Mouse (Mus musculus) heart, embryonic 13.5 days (tissue): Measurements from ENCODE around the gene Cabp2. TPM values are rescaled to one million over a fixed set of nuclear protein-coding genes. Genes with fewer than 3 reads are reported as not detected.

Experiments used
- ATAC-seq: fragments of 200-750 bp; cut with Nextera tagmentation; 2 replicates; pipeline ENCODE4 v1.8.0; 2017; ENCODE audit warnings: moderate TSS enrichment; ENCODE audit not compliant: insufficient number of reproducible peaks, low FRiP score, low TSS enrichment; ENCODE audit errors: extremely low read depth
- H3K27ac ChIP-seq: fragments of 300-500 bp; sonication (generic); replicated peaks from 2 replicates; pipeline ENCODE4 v1.5.1; 2015; ENCODE audit warnings: moderate library complexity, mild to moderate bottlenecking, inconsistent platforms
- H3K27me3 ChIP-seq: fragments of 300-500 bp; sonication (generic); replicated peaks from 2 replicates; pipeline ENCODE4 v1.6.1; 2015; ENCODE audit warnings: mild to moderate bottlenecking, inconsistent platforms
- H3K36me3 ChIP-seq: fragments of 300-500 bp; sonication (generic); 2 replicates; pipeline ENCODE4 v1.6.1; 2015; ENCODE audit warnings: mild to moderate bottlenecking, inconsistent platforms
- H3K4me1 ChIP-seq: fragments of 300-500 bp; sonication (generic); 2 replicates; pipeline ENCODE4 v1.6.1; 2015; ENCODE audit warnings: inconsistent platforms
- H3K4me2 ChIP-seq: fragments of 300-500 bp; sonication (generic); 2 replicates; pipeline ENCODE4 v1.6.1; 2015; ENCODE audit warnings: inconsistent platforms, mild to moderate bottlenecking, moderate library complexity
- H3K4me3 ChIP-seq: fragments of 300-500 bp; sonication (generic); 2 replicates; pipeline ENCODE4 v1.5.1; 2015; ENCODE audit warnings: moderate library complexity, mild to moderate bottlenecking, inconsistent platforms
- H3K9ac ChIP-seq: fragments of 300-500 bp; sonication (generic); 2 replicates; pipeline ENCODE4 v1.6.1; 2015; ENCODE audit warnings: inconsistent platforms, mild to moderate bottlenecking, moderate library complexity
- H3K9me3 ChIP-seq: fragments of 300-500 bp; sonication (generic); 2 replicates; pipeline ENCODE4 v1.6.1; 2016; ENCODE audit warnings: inconsistent platforms
- WGBS: fragments of 180-500 bp; shearing (Covaris S2); methylation state at CpG from one replicate; pipeline ENCODE4 v1.1.7; 2015; ENCODE audit warnings: mixed read lengths; 5-methylcytosine and 5-hydroxymethylcytosine counted together
- polyA plus RNA-seq: library from polyadenylated mRNA; unstranded; fragments of >200 nt; fragmentation: Nextera tagmentation; extraction: Ambion mirVana; gene quantifications from 2 replicates; pipeline ENCODE4 v1.2.1, GENCODE M21; 2015

The Cabp2 gene
- polyA plus RNA-seq, 1 experiment from 2014 or later = not detected

GRCm38 (mm10) chr19:4103294-4103693, 21.9 kb downstream of the Cabp2 start:
- no peak overlapping the region for H3K4me2 ChIP-seq
- no peak for ATAC-seq
- H3K4me3 ChIP-seq = no peak overlapping the region
- H3K4me1 ChIP-seq = peaks cover 30% of the 10 kb centered on the region
- H3K9me3 ChIP-seq = no peaks in the 10 kb centered on the region
- 91% methylated on average over 18 of the region's 18 CpGs for WGBS
- no peak overlapping the region for H3K27ac ChIP-seq
- H3K9ac ChIP-seq = no peak overlapping the region
- peaks cover 38% of the 10 kb centered on the region for H3K27me3 ChIP-seq
- peaks cover 44% of the 10 kb centered on the region for H3K36me3 ChIP-seq

- no peak overlapping the region for H3K4me2 ChIP-seq
- H3K4me1 ChIP-seq = peaks cover 25% of the 10 kb centered on the region
- no peaks in the 10 kb centered on the region for H3K9me3 ChIP-seq
- H3K36me3 ChIP-seq = peaks cover 44% of the 10 kb centered on the region
- WGBS = 41% methylated on average over 3 of the region's 3 CpGs
- no peak overlapping the region for H3K27ac ChIP-seq
- no peak overlapping the region for H3K4me3 ChIP-seq
- ATAC-seq = no peak
- peaks cover 38% of the 10 kb centered on the region for H3K27me3 ChIP-seq
- no peak overlapping the region for H3K9ac ChIP-seq
Observed at GRCm38 (mm10) chr19:4103792-4104191, 22.4 kb downstream of the Cabp2 start.

DNA sequence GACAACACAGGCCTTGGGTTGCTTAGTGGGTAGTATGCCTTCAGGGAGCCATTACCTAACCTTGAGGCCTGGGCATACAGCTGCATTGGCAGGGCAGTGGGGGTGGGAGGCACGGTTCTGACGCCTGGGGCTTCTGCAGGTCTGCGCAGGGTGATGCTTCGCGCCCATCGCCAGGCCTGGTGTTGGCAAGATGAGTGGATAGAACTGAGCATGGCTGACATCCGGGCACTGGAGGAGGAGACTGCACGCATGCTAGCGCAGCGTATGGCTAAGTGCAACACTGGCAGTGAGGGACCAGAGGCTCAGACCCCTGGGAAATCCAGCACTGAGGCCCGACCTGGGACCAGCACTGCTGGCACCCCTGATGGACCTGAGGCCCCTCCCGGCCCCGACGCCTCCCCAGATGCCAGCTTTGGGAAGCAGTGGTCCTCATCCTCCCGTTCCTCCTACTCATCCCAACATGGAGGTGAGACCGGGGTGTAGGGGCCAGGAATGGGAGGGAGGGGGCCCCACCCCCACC, 23.4 kb downstream of the Cabp2 start:
- H3K9me3 ChIP-seq = no peaks in the 10 kb centered on the region
- peaks cover 47% of the 10 kb centered on the region for H3K36me3 ChIP-seq
- WGBS = 78% methylated on average over 16 of the region's 16 CpGs
- no peak overlapping the region for H3K9ac ChIP-seq
- no peak for ATAC-seq
- peaks cover 17% of the 10 kb centered on the region for H3K4me1 ChIP-seq
- no peak overlapping the region for H3K4me3 ChIP-seq
- peaks cover 38% of the 10 kb centered on the region for H3K27me3 ChIP-seq
- no peak overlapping the region for H3K27ac ChIP-seq
- no peak overlapping the region for H3K4me2 ChIP-seq

DNA sequence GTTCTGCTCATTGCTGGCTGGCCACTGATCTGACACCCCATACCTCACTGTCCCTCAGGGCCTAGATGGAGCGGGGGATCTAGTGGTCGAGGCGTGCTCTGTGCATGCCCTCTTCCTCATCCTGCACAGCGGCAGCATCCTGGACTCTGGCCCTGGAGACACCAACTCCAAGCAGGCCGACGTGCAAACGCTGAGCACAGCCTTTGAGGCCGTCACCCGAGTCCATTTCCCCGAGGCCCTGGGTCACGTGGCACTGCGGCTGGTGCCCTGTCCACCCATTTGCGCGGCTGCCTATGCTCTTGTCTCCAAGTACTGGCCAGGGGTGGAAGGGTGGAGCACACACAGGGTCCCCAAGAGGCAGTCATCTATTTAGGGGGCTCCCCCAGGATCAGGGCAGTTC, 25.3 kb downstream of the Cabp2 start:
- Histone ChIP-seq H3K36me3 (peaks cover 57% of the 10 kb centered on the region), H3K4me3 (no peak overlapping the region), H3K27me3 (peaks cover 22% of the 10 kb centered on the region), H3K9me3 (no peaks in the 10 kb centered on the region), H3K9ac (no peak overlapping the region), H3K27ac (no peak overlapping the region), H3K4me1 (no peaks in the 10 kb centered on the region), H3K4me2 (no peak overlapping the region)
- WGBS = 82% methylated on average over 14 of the region's 14 CpGs
- ATAC-seq = no peak

DNA sequence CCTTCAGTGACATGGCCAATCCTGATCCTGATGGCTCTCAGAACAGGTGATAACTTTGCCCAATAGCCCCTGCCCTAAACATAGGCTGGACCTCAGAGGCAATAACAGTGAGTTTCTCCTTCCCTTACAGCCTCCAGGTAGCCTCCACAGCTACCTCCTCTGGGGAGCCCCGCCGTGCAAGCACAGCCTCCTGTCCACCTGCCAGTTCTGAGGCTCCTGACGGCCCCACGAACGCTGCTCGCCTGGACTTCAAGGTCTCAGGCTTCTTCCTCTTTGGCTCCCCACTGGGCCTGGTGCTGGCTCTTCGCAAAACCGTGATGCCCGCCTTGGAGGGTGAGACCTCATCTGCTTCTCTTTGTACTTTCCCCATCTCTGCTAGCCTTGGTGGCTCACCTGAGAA, 27.2 kb downstream of the Cabp2 start:
- Histone ChIP-seq H3K4me1 (peaks cover 8% of the 10 kb centered on the region), H3K9ac (no peak overlapping the region), H3K27me3 (0 out of 2 replicates have a peak, but pooled peaks cover 3% of the 10 kb centered on the region), H3K36me3 (peaks cover 65% of the 10 kb centered on the region), H3K27ac (no peak overlapping the region), H3K9me3 (no peaks in the 10 kb centered on the region), H3K4me2 (no peak overlapping the region), H3K4me3 (no peak overlapping the region)
- ATAC-seq = no peak
- 85% methylated on average over 9 of the region's 9 CpGs for WGBS

- H3K27me3 ChIP-seq = no peaks in the 10 kb centered on the region
- WGBS = 88% methylated on average over 26 of the region's 26 CpGs
- no peak overlapping the region for H3K27ac ChIP-seq
- no peak overlapping the region for H3K9ac ChIP-seq
- no peak overlapping the region for H3K4me3 ChIP-seq
- ATAC-seq = no peak
- no peaks in the 10 kb centered on the region for H3K9me3 ChIP-seq
- H3K4me1 ChIP-seq = peaks cover 18% of the 10 kb centered on the region
- no peak overlapping the region for H3K4me2 ChIP-seq
- H3K36me3 ChIP-seq = peaks cover 74% of the 10 kb centered on the region
Observed at GRCm38 (mm10) chr19:4112063-4112960, 30.9 kb downstream of the Cabp2 start.

DNA sequence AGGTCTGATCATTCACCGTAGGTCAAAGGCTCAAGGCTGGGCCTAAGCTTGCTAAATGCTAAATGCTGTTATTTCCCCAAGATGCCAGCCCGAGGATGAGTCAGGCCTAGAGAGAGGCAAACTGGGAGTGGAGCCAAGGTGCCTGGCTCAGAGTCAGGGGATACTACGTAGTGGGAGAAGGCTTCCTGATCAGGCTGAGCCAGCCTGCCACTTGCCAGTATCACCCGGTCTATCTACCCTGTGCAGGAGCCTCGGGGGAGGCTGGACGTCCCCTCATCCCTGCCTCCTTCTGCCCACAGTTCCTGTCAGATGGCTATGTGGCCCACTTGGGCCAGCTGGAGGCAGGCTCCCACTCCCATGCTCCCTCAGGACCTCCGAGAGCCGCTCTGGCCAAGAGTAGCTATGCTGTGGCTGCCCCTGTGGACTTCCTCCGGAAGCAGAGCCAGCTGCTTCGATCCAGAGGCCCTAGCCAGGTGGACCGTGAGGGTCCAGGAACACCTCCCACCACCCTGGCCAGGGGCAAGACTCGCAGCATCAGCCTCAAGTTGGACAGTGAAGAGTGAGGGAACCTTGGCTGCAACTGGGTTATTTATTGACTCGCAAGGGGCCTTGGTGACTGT, 31.9 kb downstream of the Cabp2 start:
- no peaks in the 10 kb centered on the region for H3K9me3 ChIP-seq
- H3K4me2 ChIP-seq = no peak overlapping the region
- ATAC-seq = no peak
- no peak overlapping the region for H3K4me3 ChIP-seq
- 56% methylated on average over 13 of the region's 13 CpGs for WGBS
- no peaks in the 10 kb centered on the region for H3K27me3 ChIP-seq
- peaks cover 78% of the 10 kb centered on the region for H3K36me3 ChIP-seq
- peaks cover 18% of the 10 kb centered on the region for H3K4me1 ChIP-seq
- 0 out of 2 replicates have a peak overlapping the region, but pooled peaks have one; percentile 14 for H3K9ac ChIP-seq
- H3K27ac ChIP-seq = peak overlapping the region; percentile 55

- 0 out of 2 replicates have a peak overlapping the region, but pooled peaks have one; percentile 3 for H3K9ac ChIP-seq
- H3K9me3 ChIP-seq = no peaks in the 10 kb centered on the region
- H3K27ac ChIP-seq = peak overlapping the region; percentile 55; the same call in 1 of the 2 replicates
- no peaks in the 10 kb centered on the region for H3K27me3 ChIP-seq
- 47% methylated on average over 5 of the region's 5 CpGs for WGBS
- ATAC-seq = 0 out of 2 replicates have a peak, but pooled peaks have one; percentile 51
- peaks cover 82% of the 10 kb centered on the region for H3K36me3 ChIP-seq
- no peak overlapping the region for H3K4me2 ChIP-seq
- H3K4me1 ChIP-seq = peaks cover 18% of the 10 kb centered on the region
- H3K4me3 ChIP-seq = no peak overlapping the region
Observed at GRCm38 (mm10) chr19:4113806-4114230, 32.4 kb downstream of the Cabp2 start.

DNA sequence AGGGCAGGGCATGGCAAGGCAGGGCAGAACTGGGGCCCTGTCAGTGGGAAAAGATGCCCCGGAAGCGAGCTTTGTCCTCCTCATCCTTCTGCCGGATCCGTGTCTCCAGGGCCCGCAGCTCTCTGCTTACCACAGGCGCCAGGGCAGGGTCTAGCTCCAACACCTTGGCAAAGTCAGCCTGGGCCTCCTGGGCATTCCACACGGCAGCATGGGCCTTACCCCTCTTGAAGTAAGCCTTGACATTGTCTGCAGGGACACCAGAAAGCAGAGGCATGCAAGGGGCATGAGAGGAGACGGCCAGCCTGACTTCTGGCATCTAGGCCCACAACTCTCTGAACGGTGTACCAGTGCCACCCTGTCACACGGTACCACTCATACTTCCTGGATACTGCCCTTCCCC, 33.2 kb downstream of the Cabp2 start:
- 86% methylated on average over 10 of the region's 10 CpGs for WGBS
- H3K27ac ChIP-seq = no peak overlapping the region
- H3K4me2 ChIP-seq = no peak overlapping the region
- H3K27me3 ChIP-seq = no peaks in the 10 kb centered on the region
- no peak overlapping the region for H3K9ac ChIP-seq
- peaks cover 18% of the 10 kb centered on the region for H3K4me1 ChIP-seq
- peaks cover 81% of the 10 kb centered on the region for H3K36me3 ChIP-seq
- no peak overlapping the region for H3K4me3 ChIP-seq
- no peak for ATAC-seq
- no peaks in the 10 kb centered on the region for H3K9me3 ChIP-seq

DNA sequence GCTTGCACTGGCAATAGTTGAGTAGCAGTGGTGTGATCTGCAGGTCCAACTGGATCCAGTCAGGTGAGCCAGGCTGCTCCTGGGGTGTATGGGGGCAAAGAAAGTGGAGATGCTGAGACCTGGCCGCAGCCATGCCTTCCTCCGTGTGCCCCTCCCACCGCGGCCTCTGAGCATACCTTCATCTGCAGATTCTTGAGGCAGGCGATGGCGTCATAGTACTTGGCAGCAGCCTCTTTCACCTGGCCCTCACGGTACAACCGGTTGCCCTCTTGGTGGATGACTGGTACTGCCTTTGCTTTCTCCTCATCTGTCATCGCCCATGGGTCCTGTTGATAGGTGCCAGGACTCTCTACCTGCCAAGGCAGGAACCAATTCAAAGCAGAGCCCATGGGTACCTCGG, 33.8 kb downstream of the Cabp2 start:
- no peaks in the 10 kb centered on the region for H3K9me3 ChIP-seq
- peaks cover 18% of the 10 kb centered on the region for H3K4me1 ChIP-seq
- H3K4me3 ChIP-seq = no peak overlapping the region
- 86% methylated on average over 10 of the region's 10 CpGs for WGBS
- H3K36me3 ChIP-seq = peaks cover 81% of the 10 kb centered on the region
- ATAC-seq = no peak
- no peak overlapping the region for H3K4me2 ChIP-seq
- H3K27me3 ChIP-seq = no peaks in the 10 kb centered on the region
- no peak overlapping the region for H3K27ac ChIP-seq
- H3K9ac ChIP-seq = no peak overlapping the region

DNA sequence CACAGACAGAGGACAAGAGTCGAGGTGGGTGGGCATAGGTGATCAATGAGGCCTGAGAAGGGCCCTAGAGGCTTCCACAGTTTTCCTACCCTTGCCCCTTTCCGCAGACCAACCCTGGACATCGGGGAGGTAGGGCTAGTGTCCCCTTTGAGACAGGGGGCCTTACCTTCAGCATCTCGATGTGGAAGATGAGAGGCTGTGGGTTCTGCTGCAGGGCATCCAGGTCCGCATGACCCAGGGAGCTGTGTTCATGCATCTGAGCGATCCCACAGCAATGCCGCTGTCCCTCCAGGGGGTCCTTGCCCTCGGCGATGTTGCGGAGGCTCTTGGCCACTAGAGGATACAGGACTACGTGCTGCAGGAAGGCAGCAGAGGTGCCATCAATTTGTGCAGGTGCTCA, 34.4 kb downstream of the Cabp2 start:
- H3K4me1 ChIP-seq = peaks cover 25% of the 10 kb centered on the region
- 76% methylated on average over 11 of the region's 11 CpGs for whole genome bisulfite sequencing

More for the DNA sequence above, 34.4 kb downstream of the Cabp2 start:
- Histone ChIP-seq H3K9ac (no peak overlapping the region), H3K36me3 (peaks cover 80% of the 10 kb centered on the region), H3K4me2 (no peak overlapping the region), H3K27me3 (no peaks in the 10 kb centered on the region), H3K4me3 (no peak overlapping the region), H3K9me3 (no peaks in the 10 kb centered on the region), H3K27ac (no peak overlapping the region)
- ATAC-seq = no peak
